Mouse (Mus musculus) small intestine, adult 2 months (tissue): ENCODE measurements around the gene Fut9. TPM values are rescaled to one million over a fixed set of nuclear protein-coding genes. Genes with fewer than 3 reads are reported as not detected.

ENCODE experiments used
- H3K27ac ChIP-seq: fragments of 200-500 bp; 2 replicates; pipeline ENCODE4 v1.5.1; 2012; ENCODE audit warnings: low read depth, low read length, control low read depth, inconsistent platforms; ENCODE audit not compliant: insufficient read depth
- H3K27me3 ChIP-seq: fragments of 200-500 bp; 2 replicates; pipeline ENCODE4 v1.6.1; 2012; ENCODE audit warnings: mild to moderate bottlenecking, moderate library complexity, low read length, inconsistent platforms; ENCODE audit not compliant: control insufficient read depth, insufficient read depth
- H3K36me3 ChIP-seq: fragments of 200-500 bp; 2 replicates; pipeline ENCODE4 v1.6.1; 2012; ENCODE audit warnings: mild to moderate bottlenecking, low read length, control low read depth, inconsistent platforms; ENCODE audit not compliant: control insufficient read depth, insufficient read depth
- H3K4me1 ChIP-seq: fragments of 200-500 bp; 2 replicates; pipeline ENCODE4 v1.6.1; 2012; ENCODE audit warnings: low read length, inconsistent platforms, mixed read lengths; ENCODE audit not compliant: control insufficient read depth, insufficient read depth, insufficient read length
- H3K4me3 ChIP-seq: fragments of 200-500 bp; 2 replicates; pipeline ENCODE4 v1.5.1; 2012; ENCODE audit warnings: low read depth, mild to moderate bottlenecking, control low read depth, inconsistent platforms, low read length, moderate library complexity
- CTCF ChIP-seq: fragments of 200-500 bp; IDR thresholded peaks from 2 replicates; pipeline ENCODE4 v1.5.1; 2012; ENCODE audit warnings: low read depth, mild to moderate bottlenecking, control low read depth, inconsistent platforms, low read length, moderate library complexity, mixed read lengths; ENCODE audit not compliant: insufficient replicate concordance, insufficient read length; ENCODE audit errors: extremely low read depth
- POLR2A ChIP-seq: fragments of 200-500 bp; IDR thresholded peaks from 2 replicates; pipeline ENCODE4 v1.6.1; 2012; ENCODE audit warnings: low read depth, mild to moderate bottlenecking, control low read depth, inconsistent platforms, low read length, moderate library complexity
- WGBS: fragments of 180-500 bp; shearing (Covaris S2); methylation state at CpG from one replicate; pipeline ENCODE4 v1.1.7; 2018; 5-methylcytosine and 5-hydroxymethylcytosine counted together
- polyA plus RNA-seq: library from polyadenylated mRNA; depleted of rRNA; stranded (reverse); fragments of >200 nt; gene quantifications from 2 replicates; pipeline ENCODE4 v1.2.3, GENCODE M21; 2012

Gene Fut9
- polyA plus RNA-seq, 1 experiment, result not detected

- no peaks in the 10 kb centered on the region for H3K4me1 ChIP-seq
- TF ChIP-seq CTCF (no peak), POLR2A (no peak)
- H3K36me3 ChIP-seq, result no peaks in the 10 kb centered on the region
- WGBS, result 37% methylated on average over 1 of the region's 1 CpGs
- H3K27me3 ChIP-seq, result no peaks in the 10 kb centered on the region
- no peak overlapping the region for H3K27ac ChIP-seq
- no peak overlapping the region for H3K4me3 ChIP-seq
These were observed 152.5 kb downstream of the Fut9 start for GRCm38 (mm10) chr4:25647593-25647992.

- Histone ChIP-seq H3K27me3 (no peaks in the 10 kb centered on the region), H3K4me3 (no peak overlapping the region), H3K4me1 (no peaks in the 10 kb centered on the region), H3K36me3 (no peaks in the 10 kb centered on the region), H3K27ac (no peak overlapping the region)
- WGBS, result 57% methylated on average over 2 of the region's 2 CpGs
- TF ChIP-seq POLR2A (no peak), CTCF (no peak)
These were observed 154.5 kb downstream of the Fut9 start for GRCm38 (mm10) chr4:25645580-25645979.

GRCm38 (mm10) chr4:25641993-25642392 lies 158.1 kb downstream of the Fut9 start:
- H3K36me3 ChIP-seq, result no peaks in the 10 kb centered on the region
- TF ChIP-seq POLR2A (no peak), CTCF (no peak)
- no peak overlapping the region for H3K27ac ChIP-seq
- H3K4me3 ChIP-seq, result no peak overlapping the region
- WGBS, result 79% methylated on average over 4 of the region's 4 CpGs
- no peaks in the 10 kb centered on the region for H3K4me1 ChIP-seq
- H3K27me3 ChIP-seq, result no peaks in the 10 kb centered on the region

GRCm38 (mm10) chr4:25633262-25633661 lies 166.8 kb downstream of the Fut9 start:
- Histone ChIP-seq H3K27ac (no peak overlapping the region), H3K4me3 (no peak overlapping the region), H3K4me1 (no peaks in the 10 kb centered on the region), H3K27me3 (no peaks in the 10 kb centered on the region), H3K36me3 (no peaks in the 10 kb centered on the region)
- 80% methylated on average over 2 of the region's 2 CpGs for WGBS
- TF ChIP-seq CTCF, result no peak
- no peak for TF ChIP-seq POLR2A

GRCm38 (mm10) chr4:25628113-25628512 lies 171.9 kb downstream of the Fut9 start:
- H3K4me1 ChIP-seq, result no peaks in the 10 kb centered on the region
- no peak overlapping the region for H3K27ac ChIP-seq
- no peak overlapping the region for H3K4me3 ChIP-seq
- no peaks in the 10 kb centered on the region for H3K36me3 ChIP-seq
- WGBS, result 72% methylated on average over 5 of the region's 5 CpGs
- TF ChIP-seq CTCF (no peak), POLR2A (no peak)
- H3K27me3 ChIP-seq, result no peaks in the 10 kb centered on the region

GRCm38 (mm10) chr4:25627467-25627866 lies 172.6 kb downstream of the Fut9 start:
- no peak overlapping the region for H3K4me3 ChIP-seq
- WGBS, result 98% methylated on average over 9 of the region's 9 CpGs
- H3K4me1 ChIP-seq, result no peaks in the 10 kb centered on the region
- H3K27ac ChIP-seq, result no peak overlapping the region
- no peaks in the 10 kb centered on the region for H3K36me3 ChIP-seq
- TF ChIP-seq POLR2A, result no peak
- TF ChIP-seq CTCF, result no peak
- no peaks in the 10 kb centered on the region for H3K27me3 ChIP-seq

GRCm38 (mm10) chr4:25627039-25627438 lies 173.0 kb downstream of the Fut9 start:
- TF ChIP-seq CTCF (no peak), POLR2A (no peak)
- WGBS, result 56% methylated on average over 1 of the region's 1 CpGs
- Histone ChIP-seq H3K27ac (no peak overlapping the region), H3K36me3 (no peaks in the 10 kb centered on the region), H3K4me1 (no peaks in the 10 kb centered on the region), H3K27me3 (no peaks in the 10 kb centered on the region), H3K4me3 (no peak overlapping the region)

GRCm38 (mm10) chr4:25623176-25623575 lies 176.9 kb downstream of the Fut9 start:
- 87% methylated on average over 2 of the region's 2 CpGs for WGBS
- Histone ChIP-seq H3K27ac (no peak overlapping the region), H3K27me3 (no peaks in the 10 kb centered on the region), H3K4me1 (no peaks in the 10 kb centered on the region), H3K4me3 (no peak overlapping the region), H3K36me3 (no peaks in the 10 kb centered on the region)
- TF ChIP-seq CTCF (no peak), POLR2A (no peak)
